Mouse (Mus musculus) hindbrain, embryonic 11.5 days (tissue): ENCODE measurements around the gene Nsfl1c. TPM values are rescaled to one million over a fixed set of nuclear protein-coding genes. Genes with fewer than 3 reads are reported as not detected.

Experiments
- polyA plus RNA-seq: library from polyadenylated mRNA; unstranded; fragments of >200 nt; fragmentation: Nextera tagmentation; extraction: Ambion mirVana; gene quantifications from 2 replicates; pipeline ENCODE4 v1.2.1, GENCODE M21; 2014

The Nsfl1c gene
- polyA plus RNA-seq, 1 experiment from 2014 or later = 295 TPM

Other genes with a start within 250 kb of the Nsfl1c start
- gene 4921509C19Rik, start 18.0 kb upstream of the Nsfl1c start, polyA plus RNA-seq = not detected in 2 replicates
- gene Fkbp1a, start 48.3 kb downstream of the Nsfl1c start, polyA plus RNA-seq = 610 and 637 TPM in 2 replicates
- gene Sdcbp2, start 78.4 kb downstream of the Nsfl1c start, polyA plus RNA-seq = 0.94 and 1.4 TPM in 2 replicates
- gene Snph, start 138.4 kb downstream of the Nsfl1c start, polyA plus RNA-seq = 2.3 and 2.7 TPM in 2 replicates
- gene Rad21l, start 174.4 kb downstream of the Nsfl1c start, polyA plus RNA-seq = 0.17 TPM in 1 of 2 replicates, not detected in the other
- gene Tmem74b, start 207.8 kb downstream of the Nsfl1c start, polyA plus RNA-seq = 4.3 and 5.2 TPM in 2 replicates